Mouse (Mus musculus) 3T3-L1 (cell line): ENCODE results near the gene Pnrc1.

Source experiments
- DNase-seq: peaks from one replicate; pipeline ENCODE4 v3.0.0-alpha.2; 2015; ENCODE audit warnings: low read depth, low spot score

Gene Pnrc1

GRCm38 (mm10) chr4:33224003-33224675 is 65.8 kb downstream of the Pnrc1 start:
- no peak for DNase-seq

GRCm38 (mm10) chr4:33221847-33222246 is 68.1 kb downstream of the Pnrc1 start:
- DNase-seq, result no peak

- no peak for DNase-seq
Measured at GRCm38 (mm10) chr4:33208881-33209841, 80.8 kb downstream of the Pnrc1 start, which contains the start of gene Srsf12. Srsf12 (plus strand) TSS chr4:33208991.

- DNase-seq, result no peak
Measured at GRCm38 (mm10) chr4:33207551-33207950, 82.4 kb downstream of the Pnrc1 start.

- DNase-seq, result peak; percentile 58
Measured at GRCm38 (mm10) chr4:33204682-33205081, 85.3 kb downstream of the Pnrc1 start.

- DNase-seq, result no peak
Measured at GRCm38 (mm10) chr4:33198117-33198516, 91.8 kb downstream of the Pnrc1 start.
